Mouse (Mus musculus): ENCODE measurements around the gene Ptprm. TPM values are rescaled to one million over a fixed set of nuclear protein-coding genes. Genes with fewer than 3 reads are reported as not detected.

Gene Ptprm
- polyA plus RNA-seq, 1 experiment from 2014 or later: 19.7 TPM

GRCm38 (mm10) chr17:67263024-67263423 is 91.2 kb downstream of the Ptprm start:
- no peak overlapping the region for H3K27ac ChIP-seq (ENCODE audit: low read length)
- H3K36me3 ChIP-seq (ENCODE audit: control insufficient read depth, insufficient read depth, low read length): no peaks in the 10 kb centered on the region
- ATAC-seq: no peak
- no peaks in the 10 kb centered on the region for H3K27me3 ChIP-seq (ENCODE audit: control insufficient read depth, insufficient read depth, low read depth, low read length)
- peaks cover 2% of the 10 kb centered on the region; the same call in 1 of the 2 replicates for H3K4me1 ChIP-seq (ENCODE audit: control insufficient read depth, insufficient read depth, low read length)
- H3K4me2 ChIP-seq (ENCODE audit: low read length): no peak overlapping the region
- no peak overlapping the region for H3K9ac ChIP-seq (ENCODE audit: low read depth, low read length)
- 79% methylated on average over 1 of the region's 1 CpGs for WGBS
- no peak overlapping the region for H3K4me3 ChIP-seq (ENCODE audit: low read depth, low read length)
- H3K9me3 ChIP-seq (replicated peaks; ENCODE audit: control insufficient read depth, low read length, poor library complexity, severe bottlenecking): no peaks in the 10 kb centered on the region

DNA sequence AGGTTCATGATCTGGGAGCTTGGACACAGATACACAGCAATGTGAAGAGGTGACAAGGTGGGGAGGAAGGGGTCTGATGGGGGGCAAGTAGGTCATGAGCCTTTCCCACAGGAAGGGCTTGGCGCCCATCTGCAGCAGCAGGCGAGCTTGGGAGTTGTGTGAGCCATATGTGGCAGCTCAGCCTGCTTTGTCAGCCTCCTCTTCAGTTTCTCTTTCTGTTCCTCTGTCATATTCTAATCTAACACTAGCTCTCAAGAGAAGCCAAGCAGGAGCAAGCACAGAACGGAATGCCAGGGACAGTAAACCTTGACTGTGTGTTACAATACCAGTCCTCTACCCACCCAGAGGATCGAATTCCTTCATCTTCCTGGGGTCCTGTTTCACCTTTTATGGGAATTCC is 94.2 kb downstream of the Ptprm start:
- no peak for ATAC-seq
- H3K4me3 ChIP-seq (ENCODE audit: low read depth, low read length): no peak overlapping the region
- no peak overlapping the region for H3K9ac ChIP-seq (ENCODE audit: low read depth, low read length)
- H3K4me2 ChIP-seq (ENCODE audit: low read length): no peak overlapping the region
- H3K27ac ChIP-seq (ENCODE audit: low read length): no peak overlapping the region
- no peaks in the 10 kb centered on the region for H3K36me3 ChIP-seq (ENCODE audit: control insufficient read depth, insufficient read depth, low read length)
- WGBS: 85% methylated on average over 4 of the region's 4 CpGs
- no peaks in the 10 kb centered on the region for H3K4me1 ChIP-seq (ENCODE audit: control insufficient read depth, insufficient read depth, low read length)
- H3K27me3 ChIP-seq (ENCODE audit: control insufficient read depth, insufficient read depth, low read depth, low read length): no peaks in the 10 kb centered on the region
- H3K9me3 ChIP-seq (replicated peaks; ENCODE audit: control insufficient read depth, low read length, poor library complexity, severe bottlenecking): no peaks in the 10 kb centered on the region

- H3K27me3 ChIP-seq (ENCODE audit: control insufficient read depth, insufficient read depth, low read depth, low read length): no peaks in the 10 kb centered on the region
- ATAC-seq: no peak
- H3K36me3 ChIP-seq (ENCODE audit: control insufficient read depth, insufficient read depth, low read length): no peaks in the 10 kb centered on the region
- H3K9me3 ChIP-seq (replicated peaks; ENCODE audit: control insufficient read depth, low read length, poor library complexity, severe bottlenecking): no peaks in the 10 kb centered on the region
- 85% methylated on average over 5 of the region's 5 CpGs for WGBS
- H3K4me1 ChIP-seq (ENCODE audit: control insufficient read depth, insufficient read depth, low read length): no peaks in the 10 kb centered on the region
- no peak overlapping the region for H3K9ac ChIP-seq (ENCODE audit: low read depth, low read length)
- no peak overlapping the region for H3K27ac ChIP-seq (ENCODE audit: low read length)
- H3K4me3 ChIP-seq (ENCODE audit: low read depth, low read length): no peak overlapping the region
- no peak overlapping the region for H3K4me2 ChIP-seq (ENCODE audit: low read length)
These were observed 96.5 kb downstream of the Ptprm start for GRCm38 (mm10) chr17:67257780-67258179.

GRCm38 (mm10) chr17:67256171-67256570 is 98.1 kb downstream of the Ptprm start:
- Histone ChIP-seq H3K27ac (ENCODE audit: low read length) (no peak overlapping the region), H3K4me2 (ENCODE audit: low read length) (no peak overlapping the region), H3K9me3 (replicated peaks; ENCODE audit: control insufficient read depth, low read length, poor library complexity, severe bottlenecking) (no peaks in the 10 kb centered on the region), H3K4me1 (ENCODE audit: control insufficient read depth, insufficient read depth, low read length) (no peaks in the 10 kb centered on the region), H3K27me3 (ENCODE audit: control insufficient read depth, insufficient read depth, low read depth, low read length) (no peaks in the 10 kb centered on the region), H3K4me3 (ENCODE audit: low read depth, low read length) (no peak overlapping the region), H3K36me3 (ENCODE audit: control insufficient read depth, insufficient read depth, low read length) (no peaks in the 10 kb centered on the region), H3K9ac (ENCODE audit: low read depth, low read length) (no peak overlapping the region)
- no peak for ATAC-seq
- 87% methylated on average over 5 of the region's 6 CpGs for WGBS

GRCm38 (mm10) chr17:67253445-67253844 is 100.8 kb downstream of the Ptprm start:
- 77% methylated on average over 4 of the region's 4 CpGs for WGBS
- Histone ChIP-seq H3K4me1 (ENCODE audit: control insufficient read depth, insufficient read depth, low read length) (no peaks in the 10 kb centered on the region), H3K4me2 (ENCODE audit: low read length) (no peak overlapping the region), H3K9ac (ENCODE audit: low read depth, low read length) (no peak overlapping the region), H3K9me3 (replicated peaks; ENCODE audit: control insufficient read depth, low read length, poor library complexity, severe bottlenecking) (no peaks in the 10 kb centered on the region), H3K27me3 (ENCODE audit: control insufficient read depth, insufficient read depth, low read depth, low read length) (no peaks in the 10 kb centered on the region), H3K4me3 (ENCODE audit: low read depth, low read length) (no peak overlapping the region), H3K36me3 (ENCODE audit: control insufficient read depth, insufficient read depth, low read length) (no peaks in the 10 kb centered on the region), H3K27ac (ENCODE audit: low read length) (no peak overlapping the region)
- no peak for ATAC-seq

GRCm38 (mm10) chr17:67252992-67253391 is 101.3 kb downstream of the Ptprm start:
- no peak for ATAC-seq
- no peak overlapping the region for H3K27ac ChIP-seq (ENCODE audit: low read length)
- no peaks in the 10 kb centered on the region for H3K27me3 ChIP-seq (ENCODE audit: control insufficient read depth, insufficient read depth, low read depth, low read length)
- H3K4me2 ChIP-seq (ENCODE audit: low read length): no peak overlapping the region
- no peak overlapping the region for H3K4me3 ChIP-seq (ENCODE audit: low read depth, low read length)
- H3K9me3 ChIP-seq (replicated peaks; ENCODE audit: control insufficient read depth, low read length, poor library complexity, severe bottlenecking): no peaks in the 10 kb centered on the region
- WGBS: 52% methylated on average over 6 of the region's 6 CpGs
- no peak overlapping the region for H3K9ac ChIP-seq (ENCODE audit: low read depth, low read length)
- H3K4me1 ChIP-seq (ENCODE audit: control insufficient read depth, insufficient read depth, low read length): no peaks in the 10 kb centered on the region
- H3K36me3 ChIP-seq (ENCODE audit: control insufficient read depth, insufficient read depth, low read length): no peaks in the 10 kb centered on the region

- no peak for ATAC-seq
- Histone ChIP-seq H3K9me3 (replicated peaks; ENCODE audit: control insufficient read depth, low read length, poor library complexity, severe bottlenecking) (no peaks in the 10 kb centered on the region), H3K4me2 (ENCODE audit: low read length) (no peak overlapping the region), H3K4me3 (ENCODE audit: low read depth, low read length) (no peak overlapping the region), H3K9ac (ENCODE audit: low read depth, low read length) (no peak overlapping the region), H3K36me3 (ENCODE audit: control insufficient read depth, insufficient read depth, low read length) (no peaks in the 10 kb centered on the region), H3K4me1 (ENCODE audit: control insufficient read depth, insufficient read depth, low read length) (peaks cover 15% of the 10 kb centered on the region), H3K27ac (ENCODE audit: low read length) (no peak overlapping the region), H3K27me3 (ENCODE audit: control insufficient read depth, insufficient read depth, low read depth, low read length) (no peaks in the 10 kb centered on the region)
- WGBS: 82% methylated on average over 4 of the region's 4 CpGs
These were observed 108.9 kb downstream of the Ptprm start for GRCm38 (mm10) chr17:67245273-67245875.

DNA sequence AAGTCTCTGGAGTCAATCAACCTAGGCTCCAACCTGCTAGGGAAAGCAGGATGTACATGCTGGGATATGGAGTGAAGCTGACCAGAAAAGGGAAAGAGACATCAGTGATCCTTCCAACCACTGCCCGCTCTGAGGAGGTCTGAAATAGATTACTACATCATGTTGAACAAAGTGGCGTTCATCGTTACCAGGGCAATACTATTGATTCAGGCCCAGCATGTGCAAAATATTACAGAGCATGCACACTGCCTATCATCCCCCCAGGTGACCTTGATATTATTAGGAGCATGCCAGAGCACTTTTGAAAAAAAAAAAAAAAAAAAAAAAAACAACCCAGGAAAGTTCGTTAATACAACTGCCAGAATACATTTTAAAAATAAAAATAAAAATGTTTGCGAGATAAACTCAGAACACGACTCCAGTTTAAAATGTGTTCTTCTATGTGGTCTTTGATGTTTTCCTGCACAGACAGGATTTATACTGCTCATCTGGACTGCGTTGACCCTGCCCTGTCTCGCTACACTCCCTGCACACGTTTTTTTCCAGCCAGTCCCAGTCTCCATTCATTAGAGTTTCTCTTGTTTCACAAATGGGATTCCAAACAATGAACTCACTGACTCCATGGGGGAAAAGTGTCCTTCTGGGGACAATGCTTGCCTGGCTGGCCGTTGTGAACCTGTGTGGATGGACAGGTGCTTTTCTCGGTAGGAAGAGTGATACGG is 111.3 kb downstream of the Ptprm start:
- Histone ChIP-seq H3K27ac (ENCODE audit: low read length) (no peak overlapping the region), H3K4me1 (ENCODE audit: control insufficient read depth, insufficient read depth, low read length) (peaks cover 17% of the 10 kb centered on the region), H3K36me3 (ENCODE audit: control insufficient read depth, insufficient read depth, low read length) (no peaks in the 10 kb centered on the region), H3K9me3 (replicated peaks; ENCODE audit: control insufficient read depth, low read length, poor library complexity, severe bottlenecking) (no peaks in the 10 kb centered on the region), H3K4me3 (ENCODE audit: low read depth, low read length) (no peak overlapping the region), H3K9ac (ENCODE audit: low read depth, low read length) (no peak overlapping the region), H3K4me2 (ENCODE audit: low read length) (no peak overlapping the region), H3K27me3 (ENCODE audit: control insufficient read depth, insufficient read depth, low read depth, low read length) (no peaks in the 10 kb centered on the region)
- 36% methylated on average over 12 of the region's 12 CpGs for WGBS
- peak; percentile 73; the same call in 1 of the 2 replicates for ATAC-seq

- Histone ChIP-seq H3K27ac (ENCODE audit: low read length) (peak overlapping the region; percentile 33; the same call in 1 of the 2 replicates), H3K9ac (ENCODE audit: low read depth, low read length) (no peak overlapping the region), H3K27me3 (ENCODE audit: control insufficient read depth, insufficient read depth, low read depth, low read length) (no peaks in the 10 kb centered on the region), H3K9me3 (replicated peaks; ENCODE audit: control insufficient read depth, low read length, poor library complexity, severe bottlenecking) (no peaks in the 10 kb centered on the region), H3K4me1 (ENCODE audit: control insufficient read depth, insufficient read depth, low read length) (peaks cover 17% of the 10 kb centered on the region), H3K4me3 (ENCODE audit: low read depth, low read length) (no peak overlapping the region), H3K4me2 (ENCODE audit: low read length) (no peak overlapping the region), H3K36me3 (ENCODE audit: control insufficient read depth, insufficient read depth, low read length) (no peaks in the 10 kb centered on the region)
- 38% methylated on average over 10 of the region's 10 CpGs for whole genome bisulfite sequencing
- peak; percentile 70 for ATAC-seq
These were observed 112.1 kb downstream of the Ptprm start for GRCm38 (mm10) chr17:67241951-67242773.

Measured in midbrain, embryonic 16.5 days (tissue).